Mouse (Mus musculus) ES-E14 (cell line): ENCODE results near the gene Epb41.

Experiments used
- CHD2 ChIP-seq: IDR thresholded peaks from 2 replicates; pipeline ENCODE4 v1.6.1; 2014; ENCODE audit warnings: mild to moderate bottlenecking, low read depth, low read length, inconsistent platforms
- HCFC1 ChIP-seq: IDR thresholded peaks from 2 replicates; pipeline ENCODE4 v1.6.1; 2012; ENCODE audit warnings: low read length, inconsistent platforms, borderline replicate concordance; ENCODE audit not compliant: insufficient read depth
- MAFK ChIP-seq: IDR thresholded peaks from 2 replicates; pipeline ENCODE4 v1.6.1; 2014; ENCODE audit warnings: mild to moderate bottlenecking, low read depth, low read length, inconsistent platforms; ENCODE audit not compliant: insufficient read depth
- ZC3H11A ChIP-seq: IDR thresholded peaks from 2 replicates; pipeline ENCODE4 v1.6.1; 2012; ENCODE audit warnings: low read depth, mild to moderate bottlenecking, inconsistent platforms, low read length, borderline replicate concordance
- ZNF384 ChIP-seq: IDR thresholded peaks from 2 replicates; pipeline ENCODE4 v1.6.1; 2012; ENCODE audit warnings: low read depth, low read length, inconsistent platforms

- TF ChIP-seq MAFK (no peak), CHD2 (no peak), ZNF384 (no peak), HCFC1 (no peak), ZC3H11A (no peak)
Observed at GRCm38 (mm10) chr4:132007123-132007522, 68.0 kb downstream of the Epb41 start.
